Mouse (Mus musculus) kidney, postnatal 0 days (tissue): Measurements from ENCODE around the gene Kctd19. TPM values are rescaled to one million over a fixed set of nuclear protein-coding genes. Genes with fewer than 3 reads are reported as not detected.

Experiments
- ATAC-seq: fragments of 200-750 bp; cut with Nextera tagmentation; replicated peaks from 2 replicates; pipeline ENCODE4 v1.8.0; 2017; ENCODE audit warnings: low read depth, moderate number of reproducible peaks, moderate TSS enrichment, moderate library complexity; ENCODE audit not compliant: low FRiP score
- DNase-seq: peaks from one replicate; pipeline ENCODE4 v3.0.0-alpha.2; 2016; ENCODE audit warnings: low spot score
- H3K27ac ChIP-seq: fragments of 300-500 bp; sonication (generic); 2 replicates; pipeline ENCODE4 v1.5.1; 2014; ENCODE audit warnings: mild to moderate bottlenecking
- H3K27me3 ChIP-seq: fragments of 300-500 bp; sonication (generic); 2 replicates; pipeline ENCODE4 v1.6.1; 2014; ENCODE audit warnings: low read length, mixed read lengths; ENCODE audit not compliant: insufficient read depth
- H3K36me3 ChIP-seq: fragments of 300-500 bp; sonication (generic); 2 replicates; pipeline ENCODE4 v1.6.1; 2014; ENCODE audit warnings: low read length, mixed read lengths; ENCODE audit not compliant: insufficient read depth
- H3K4me1 ChIP-seq: fragments of 300-500 bp; sonication (generic); replicated peaks from 2 replicates; pipeline ENCODE4 v1.6.1; 2014; ENCODE audit warnings: antibody characterized with exemption, low read length, mixed read lengths; ENCODE audit not compliant: insufficient read depth
- H3K4me2 ChIP-seq: fragments of 300-500 bp; sonication (generic); 2 replicates; pipeline ENCODE4 v1.6.1; 2014; ENCODE audit warnings: mild to moderate bottlenecking, low read length, moderate library complexity, mixed read lengths
- H3K4me3 ChIP-seq: fragments of 300-500 bp; sonication (generic); replicated peaks from 2 replicates; pipeline ENCODE4 v1.5.1; 2014; ENCODE audit warnings: low read depth, low read length
- H3K9ac ChIP-seq: fragments of 300-500 bp; sonication (generic); 2 replicates; pipeline ENCODE4 v1.6.1; 2014; ENCODE audit warnings: low read depth, low read length
- H3K9me3 ChIP-seq: fragments of 300-500 bp; sonication (generic); replicated peaks from 2 replicates; pipeline ENCODE4 v1.6.1; 2016; ENCODE audit warnings: low read length, inconsistent platforms, mixed read lengths
- CTCF ChIP-seq: IDR thresholded peaks from 2 replicates; pipeline ENCODE4 v1.5.1; 2016; ENCODE audit warnings: antibody characterized with exemption, low read depth, mild to moderate bottlenecking, moderate library complexity
- WGBS: fragments of 180-500 bp; shearing (Covaris S2); extraction: QIAGEN DNeasy Blood & Tissue Kit; methylation state at CpG from one replicate; pipeline ENCODE4 v1.1.7; 2014; 5-methylcytosine and 5-hydroxymethylcytosine counted together
- polyA plus RNA-seq: library from polyadenylated mRNA; unstranded; fragments of >200 nt; fragmentation: Nextera tagmentation; extraction: Ambion mirVana; gene quantifications from 2 replicates; pipeline ENCODE4 v1.2.1, GENCODE M21; 2015

Kctd19 gene
- polyA plus RNA-seq, 1 experiment from 2014 or later: not detected

DNA sequence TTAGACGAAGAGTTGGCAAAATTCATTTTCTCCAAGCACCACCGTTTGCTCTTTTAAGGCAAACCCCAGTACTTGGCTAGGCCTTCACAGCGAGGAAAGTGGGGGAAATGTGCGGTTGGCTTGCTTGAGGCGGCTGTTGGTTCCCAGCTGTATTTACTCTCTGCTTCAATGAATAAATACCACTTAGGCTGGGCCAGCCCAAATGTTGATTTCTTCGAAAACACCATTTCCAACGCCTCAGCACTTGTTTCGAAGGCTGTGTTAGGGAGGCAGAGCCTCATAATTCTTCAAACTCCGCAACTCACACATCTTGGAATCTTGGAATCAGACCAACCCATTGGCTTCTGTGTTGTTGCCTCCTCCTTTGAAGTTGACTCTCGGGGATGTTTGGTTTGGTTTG is 6.9 kb downstream of the Kctd19 start:
- Histone ChIP-seq H3K9ac (no peak overlapping the region), H3K27ac (no peak overlapping the region), H3K36me3 (no peaks in the 10 kb centered on the region), H3K4me3 (no peak overlapping the region), H3K27me3 (no peaks in the 10 kb centered on the region), H3K4me2 (no peak overlapping the region), H3K4me1 (no peaks in the 10 kb centered on the region), H3K9me3 (no peaks in the 10 kb centered on the region)
- WGBS: 57% methylated on average over 10 of the region's 10 CpGs
- TF ChIP-seq CTCF: no peak
- ATAC-seq (no peak), DNase-seq (peak; percentile 78)

DNA sequence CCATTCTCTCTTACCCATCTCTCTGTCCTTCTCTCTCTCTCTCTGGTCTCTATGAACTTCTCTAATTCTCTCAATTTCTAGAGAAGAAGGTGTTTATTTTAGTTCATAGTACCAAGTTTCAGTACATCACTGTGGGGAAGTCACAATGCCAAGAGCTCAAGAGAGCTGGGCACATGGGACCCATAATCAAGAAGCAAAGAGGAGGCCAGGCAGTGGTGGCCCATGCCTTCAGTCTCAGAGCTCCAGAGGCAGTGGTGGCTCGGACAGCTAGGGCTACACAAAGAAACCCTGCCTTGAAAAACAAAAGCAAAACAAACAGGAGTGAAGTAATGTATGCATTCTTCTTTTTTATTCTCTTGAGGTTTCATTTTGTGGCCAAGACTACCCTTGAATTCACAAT is 8.8 kb downstream of the Kctd19 start:
- H3K27me3 ChIP-seq: no peaks in the 10 kb centered on the region
- H3K9me3 ChIP-seq: no peaks in the 10 kb centered on the region
- H3K27ac ChIP-seq: no peak overlapping the region
- no peak for ATAC-seq
- H3K4me3 ChIP-seq: no peak overlapping the region
- no peak for TF ChIP-seq CTCF
- H3K4me2 ChIP-seq: no peak overlapping the region
- H3K4me1 ChIP-seq: no peaks in the 10 kb centered on the region
- no peak overlapping the region for H3K9ac ChIP-seq
- WGBS: 76% methylated on average over 1 of the region's 1 CpGs
- DNase-seq: no peak
- H3K36me3 ChIP-seq: no peaks in the 10 kb centered on the region

DNA sequence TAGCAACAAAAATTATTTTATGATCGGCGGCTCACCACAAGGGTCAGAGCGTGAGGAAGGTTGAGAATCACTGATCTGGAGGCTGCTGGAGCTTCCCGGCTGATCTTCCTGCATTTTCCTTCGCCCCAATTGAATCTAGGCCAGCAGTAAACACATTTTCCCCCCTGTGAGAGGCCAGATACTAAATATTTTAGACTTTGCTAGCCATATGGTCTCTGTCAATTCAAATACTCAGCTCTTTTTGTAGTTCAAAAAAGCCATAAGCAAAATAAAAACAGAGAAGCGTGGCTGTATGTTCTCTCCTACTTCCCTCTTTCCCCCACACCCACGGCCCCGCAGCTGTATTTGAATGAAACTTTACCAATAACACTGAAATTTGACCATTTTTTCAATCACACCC is 9.8 kb downstream of the Kctd19 start:
- Histone ChIP-seq H3K9me3 (no peaks in the 10 kb centered on the region), H3K9ac (no peak overlapping the region), H3K36me3 (no peaks in the 10 kb centered on the region), H3K27ac (no peak overlapping the region), H3K27me3 (no peaks in the 10 kb centered on the region), H3K4me3 (no peak overlapping the region), H3K4me1 (no peaks in the 10 kb centered on the region), H3K4me2 (no peak overlapping the region)
- 70% methylated on average over 8 of the region's 8 CpGs for WGBS
- DNase-seq (peak; percentile 59), ATAC-seq (no peak)
- no peak for TF ChIP-seq CTCF

DNA sequence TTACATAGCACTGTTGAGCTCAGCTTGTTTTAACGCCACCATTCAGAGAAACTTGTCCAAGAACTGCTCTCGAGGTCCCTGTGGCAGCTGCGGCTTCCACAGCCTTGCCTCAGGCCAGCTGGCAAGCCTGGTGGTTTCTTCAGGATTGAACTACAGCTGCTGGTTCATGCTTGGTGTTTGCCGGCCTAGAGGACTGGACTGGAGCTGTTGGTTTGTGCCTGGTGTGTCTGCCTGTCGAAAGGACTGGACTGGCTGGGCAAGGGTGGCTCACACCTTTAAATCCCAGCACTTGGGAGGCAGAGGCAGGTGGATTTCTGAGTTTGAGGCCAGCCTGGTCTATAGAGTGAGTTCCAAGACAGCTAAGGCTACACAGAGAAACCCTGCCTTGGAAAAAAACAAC is 13.3 kb downstream of the Kctd19 start:
- no peaks in the 10 kb centered on the region for H3K36me3 ChIP-seq
- DNase-seq (no peak), ATAC-seq (no peak)
- H3K9me3 ChIP-seq: no peaks in the 10 kb centered on the region
- no peak overlapping the region for H3K4me2 ChIP-seq
- no peak overlapping the region for H3K4me3 ChIP-seq
- no peak for TF ChIP-seq CTCF
- H3K4me1 ChIP-seq: no peaks in the 10 kb centered on the region
- WGBS: 83% methylated on average over 5 of the region's 5 CpGs
- H3K9ac ChIP-seq: no peak overlapping the region
- H3K27ac ChIP-seq: no peak overlapping the region
- no peaks in the 10 kb centered on the region for H3K27me3 ChIP-seq

DNA sequence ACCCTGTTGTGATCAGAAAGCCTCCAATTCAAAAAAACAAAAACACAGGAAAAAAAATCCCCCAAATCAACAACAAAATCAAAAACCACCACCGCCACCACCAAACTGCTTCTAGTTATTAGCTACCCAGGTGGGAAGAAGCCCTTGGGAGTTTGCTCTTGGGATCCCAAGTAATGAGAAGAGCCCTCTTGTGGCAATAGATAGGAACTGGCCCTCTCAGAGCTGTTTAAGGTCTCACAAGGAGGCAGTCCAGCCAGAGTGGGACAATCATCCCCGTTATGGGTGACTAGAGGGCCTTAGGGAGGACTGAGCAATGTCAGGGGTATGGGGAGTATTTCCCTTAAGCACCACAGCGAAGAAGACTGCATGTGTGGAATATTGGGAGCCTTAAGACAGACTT is 15.6 kb downstream of the Kctd19 start:
- H3K4me1 ChIP-seq: no peaks in the 10 kb centered on the region
- no peak overlapping the region for H3K4me3 ChIP-seq
- no peaks in the 10 kb centered on the region for H3K9me3 ChIP-seq
- no peak overlapping the region for H3K27ac ChIP-seq
- no peak overlapping the region for H3K9ac ChIP-seq
- TF ChIP-seq CTCF: peak; percentile 81
- ATAC-seq: no peak
- no peaks in the 10 kb centered on the region for H3K36me3 ChIP-seq
- DNase-seq: peak; percentile 89
- 25% methylated on average over 3 of the region's 3 CpGs for WGBS
- no peaks in the 10 kb centered on the region for H3K27me3 ChIP-seq
- H3K4me2 ChIP-seq: no peak overlapping the region

DNA sequence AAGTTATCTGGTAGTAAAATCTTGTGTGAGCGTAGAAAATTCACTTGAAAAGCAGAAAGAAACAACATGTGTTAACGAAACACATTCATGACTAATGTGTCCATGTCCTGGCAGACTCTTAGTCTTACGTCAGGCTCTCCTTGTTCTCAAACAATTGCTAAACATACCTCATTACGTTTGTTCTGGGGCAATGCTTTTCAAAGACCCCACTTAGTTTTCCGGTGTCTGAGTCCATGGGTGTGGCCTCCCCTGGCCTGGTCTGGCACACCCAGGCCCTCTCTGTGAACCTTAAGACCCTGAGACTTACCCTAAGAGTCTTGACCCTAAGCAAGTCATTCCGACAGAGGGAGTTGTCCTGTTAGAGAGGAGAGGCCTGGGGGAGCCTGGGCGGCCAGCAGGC is 19.4 kb downstream of the Kctd19 start:
- DNase-seq (no peak), ATAC-seq (no peak)
- Histone ChIP-seq H3K9me3 (no peaks in the 10 kb centered on the region), H3K4me1 (no peaks in the 10 kb centered on the region), H3K27ac (no peak overlapping the region), H3K4me3 (no peak overlapping the region), H3K36me3 (no peaks in the 10 kb centered on the region), H3K4me2 (no peak overlapping the region), H3K27me3 (no peaks in the 10 kb centered on the region), H3K9ac (no peak overlapping the region)
- 71% methylated on average over 7 of the region's 7 CpGs for WGBS
- TF ChIP-seq CTCF: no peak

DNA sequence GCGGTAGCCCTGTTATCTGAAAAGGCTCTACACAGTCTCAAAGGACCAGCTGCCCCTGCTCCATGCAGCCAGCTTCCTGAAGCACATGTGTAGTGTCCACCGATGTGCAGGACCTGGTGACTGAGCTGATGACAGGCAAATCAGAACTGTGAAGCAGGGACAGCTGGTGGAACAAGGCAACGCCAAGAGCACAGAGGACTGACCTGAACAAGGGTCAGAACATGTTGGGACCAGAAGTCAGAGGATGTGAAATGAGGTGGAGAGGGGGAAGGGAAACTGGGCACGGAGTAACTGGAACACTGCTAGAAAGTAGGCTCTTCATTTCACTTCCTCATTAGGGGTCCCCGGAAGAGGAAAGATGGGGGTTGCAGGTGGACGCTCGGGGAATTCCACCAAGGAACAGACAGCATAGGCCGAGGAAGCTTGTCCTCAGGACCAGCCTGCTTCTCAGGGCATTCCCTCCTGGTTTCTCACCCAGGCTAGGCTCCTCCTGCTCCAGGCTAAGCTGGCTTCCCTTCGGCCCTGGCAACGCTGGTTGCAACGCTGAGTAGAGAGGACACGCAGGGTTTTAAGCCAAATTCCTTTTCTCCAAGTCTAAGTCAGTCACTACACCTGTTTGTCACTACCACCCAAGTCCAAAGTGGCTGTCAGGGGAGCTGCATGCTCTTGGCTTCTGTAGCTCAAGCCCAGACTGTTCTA is 20.1 kb downstream of the Kctd19 start:
- ATAC-seq (no peak), DNase-seq (no peak)
- no peak overlapping the region for H3K4me3 ChIP-seq
- H3K27ac ChIP-seq: no peak overlapping the region
- WGBS: 87% methylated on average over 12 of the region's 12 CpGs
- no peak overlapping the region for H3K9ac ChIP-seq
- H3K9me3 ChIP-seq: no peaks in the 10 kb centered on the region
- H3K4me2 ChIP-seq: no peak overlapping the region
- TF ChIP-seq CTCF: no peak
- peaks cover 2% of the 10 kb centered on the region; the same call in 1 of the 2 replicates for H3K4me1 ChIP-seq
- H3K27me3 ChIP-seq: no peaks in the 10 kb centered on the region
- no peaks in the 10 kb centered on the region for H3K36me3 ChIP-seq
